Mouse (Mus musculus) limb, embryonic 15.5 days (tissue): ENCODE results near the gene Thoc6. TPM values are rescaled to one million over a fixed set of nuclear protein-coding genes. Genes with fewer than 3 reads are reported as not detected.

Source experiments
- polyA plus RNA-seq: library from polyadenylated mRNA; unstranded; fragments of >200 nt; fragmentation: Nextera tagmentation; extraction: Ambion mirVana; gene quantifications from 2 replicates; pipeline ENCODE4 v1.2.1, GENCODE M21; 2015

Gene Thoc6
- polyA plus RNA-seq, 1 experiment from 2014 or later, result 38.8 TPM

Other genes with a start within 250 kb of the Thoc6 start
- not detected in 2 replicates for gene Vmn2r117, start 194.2 kb downstream of the Thoc6 start, polyA plus RNA-seq
- 17.5 and 18.2 TPM in 2 replicates for gene Zfp213, start 109.6 kb downstream of the Thoc6 start, polyA plus RNA-seq
- 12.4 and 12.9 TPM in 2 replicates for gene Zfp13, start 74.4 kb downstream of the Thoc6 start, polyA plus RNA-seq
- 0.16 and 0.18 TPM in 2 replicates for gene Zscan10, start 73.0 kb downstream of the Thoc6 start, polyA plus RNA-seq
- 0.79 and 0.86 TPM in 2 replicates for gene Mmp25, start 28.6 kb downstream of the Thoc6 start, polyA plus RNA-seq
- gene Bicdl2, start 13.4 kb downstream of the Thoc6 start, polyA plus RNA-seq, result 20.8 and 21.3 TPM in 2 replicates
- gene Hcfc1r1, start 286 bp downstream of the Thoc6 start, polyA plus RNA-seq, result 84.2 and 99.2 TPM in 2 replicates
- gene Tnfrsf12a, start 3.6 kb upstream of the Thoc6 start, polyA plus RNA-seq, result 28.0 and 43.9 TPM in 2 replicates
- gene Cldn6, start 5.4 kb upstream of the Thoc6 start, polyA plus RNA-seq, result 7.0 and 10.1 TPM in 2 replicates
- 5.1 and 5.8 TPM in 2 replicates for gene Cldn9, start 10.1 kb upstream of the Thoc6 start, polyA plus RNA-seq
- 2.2 and 2.9 TPM in 2 replicates for gene 1520401A03Rik, start 48.9 kb upstream of the Thoc6 start, polyA plus RNA-seq
- gene Pkmyt1, start 52.5 kb upstream of the Thoc6 start, polyA plus RNA-seq, result 45.6 and 49.5 TPM in 2 replicates
- gene Paqr4, start 67.0 kb upstream of the Thoc6 start, polyA plus RNA-seq, result 17.6 and 20.4 TPM in 2 replicates
- gene Kremen2, start 72.0 kb upstream of the Thoc6 start, polyA plus RNA-seq, result 50.2 and 50.5 TPM in 2 replicates
- gene Flywch1, start 97.7 kb upstream of the Thoc6 start, polyA plus RNA-seq, result 65.7 and 69.8 TPM in 2 replicates
- gene Flywch2, start 112.2 kb upstream of the Thoc6 start, polyA plus RNA-seq, result 34.2 and 39.9 TPM in 2 replicates
- 425 and 436 TPM in 2 replicates for gene Srrm2, start 116.7 kb upstream of the Thoc6 start, polyA plus RNA-seq
- gene Elob, start 155.3 kb upstream of the Thoc6 start, polyA plus RNA-seq, result 1,045 and 1,117 TPM in 2 replicates
- gene Prss33, start 162.2 kb upstream of the Thoc6 start, polyA plus RNA-seq, result not detected in 2 replicates
- not detected in 2 replicates for gene Prss32, start 170.0 kb upstream of the Thoc6 start, polyA plus RNA-seq
- 0.73 and 1.0 TPM in 2 replicates for gene Prss41, start 170.3 kb upstream of the Thoc6 start, polyA plus RNA-seq
- gene Prss21, start 194.2 kb upstream of the Thoc6 start, polyA plus RNA-seq, result not detected in 2 replicates
- gene Dcpp1, start 207.0 kb upstream of the Thoc6 start, polyA plus RNA-seq, result not detected in 2 replicates
- not detected in 2 replicates for gene Dcpp2, start 207.0 kb upstream of the Thoc6 start, polyA plus RNA-seq
- gene Dcpp3, start 243.6 kb upstream of the Thoc6 start, polyA plus RNA-seq, result 0.69 TPM in 1 of 2 replicates, not detected in the other